Comparison of ENCODE assay signal across 8 mouse cellular contexts in the genomic region with DNA sequence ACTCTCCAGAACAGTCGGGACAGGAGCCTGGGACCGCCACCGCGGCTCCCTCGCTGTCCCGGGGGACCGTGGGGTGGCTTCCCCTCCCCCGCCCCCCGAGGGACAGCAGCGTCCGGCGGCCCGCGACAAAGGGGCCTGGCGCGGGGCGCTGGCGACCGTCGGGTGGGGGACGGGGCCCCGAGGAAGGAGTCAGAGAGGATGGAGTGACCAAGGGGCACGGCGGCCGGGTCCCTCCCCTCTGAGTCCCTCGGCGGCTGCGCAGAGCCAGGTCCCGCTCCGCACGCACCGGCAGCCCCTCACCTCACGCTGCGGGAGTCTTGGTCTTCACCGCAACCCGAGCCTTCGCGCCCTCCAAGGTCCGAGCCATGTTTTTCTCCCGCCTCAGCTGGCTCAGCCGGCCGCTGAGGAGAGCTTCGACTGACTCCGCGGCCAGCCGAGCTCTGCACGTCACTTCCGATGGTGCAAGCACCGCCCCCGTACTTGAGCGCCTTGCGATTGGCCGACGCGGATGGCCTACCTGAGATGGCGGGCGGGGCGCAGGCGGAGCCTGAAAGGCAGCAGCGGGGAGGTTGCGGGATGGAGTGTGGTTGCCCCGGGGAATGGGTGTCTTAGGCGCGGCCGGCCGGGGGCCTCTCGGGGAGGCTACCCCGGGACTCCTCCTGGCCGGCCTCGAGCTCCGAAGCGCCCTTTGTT. TPM values are rescaled to one million over a fixed set of nuclear protein-coding genes. Genes with fewer than 3 reads are reported as not detected.
DNase-seq lines count a peak whose midpoint lies in the region; ATAC-seq and TF ChIP-seq lines count a peak whose summit lies in the region.

Gene Pik3c2a (minus strand): TSS at position 446 of the 693 bp plus-strand sequence.

- peaks cover 8% of the 10 kb centered on the region for H3K36me3 ChIP-seq in hindbrain, embryonic 10.5 days
- H3K36me3 ChIP-seq in lung, postnatal 0 days (ENCODE audit: insufficient read depth, low read length), result no peaks in the 10 kb centered on the region

- peaks cover 29% of the 10 kb centered on the region for H3K4me1 ChIP-seq in hindbrain, embryonic 10.5 days (replicated peaks)
- peaks cover 4% of the 10 kb centered on the region; the same call in 1 of the 2 replicates for H3K4me1 ChIP-seq in lung, postnatal 0 days (ENCODE audit: insufficient read depth, low read depth, low read length)

- peak within 1 kb of the TSS; percentile 97 for H3K27ac ChIP-seq in hindbrain, embryonic 10.5 days
- H3K27ac ChIP-seq in lung, postnatal 0 days (ENCODE audit: low read length), result peak within 1 kb of the TSS; percentile 96

- TF ChIP-seq CTCF in lung, postnatal 0 days (IDR thresholded peaks at IDR 0.05), result no peak

- under 1% methylated on average over 72 of the region's 72 CpGs for WGBS in hindbrain, embryonic 10.5 days
- WGBS in lung, postnatal 0 days, result 3% methylated on average over 48 of the region's 72 CpGs

- peak within 1 kb of the TSS; percentile 89 for H3K4me2 ChIP-seq in lung, postnatal 0 days (replicated peaks; ENCODE audit: low read depth, low read length)

- DNase-seq in MEL-GATA-1-ER (ENCODE audit: extremely low read depth, low read depth), result peak; percentile 47
- peak; percentile 94 for DNase-seq in cerebellum, adult 8-10 months
- DNase-seq in forelimb bud, embryonic 11.5 days (ENCODE audit: low read depth, low spot score), result peak; percentile 96
- DNase-seq in hindbrain, embryonic 10.5 days (ENCODE audit: low spot score), result peak; percentile 97
- DNase-seq in layer of hippocampus, adult 9-11 months, result peak; percentile 96
- DNase-seq in lung, postnatal 0 days (ENCODE audit: low spot score), result peak; percentile 98
- peak; percentile 89 for DNase-seq in ovary, postnatal 14 days (ENCODE audit: low spot score)
- DNase-seq in thymus, postnatal 14 days, result peak; percentile 96

- peak; percentile 97 for ATAC-seq in lung, postnatal 0 days

- H3K27me3 ChIP-seq in hindbrain, embryonic 10.5 days (ENCODE audit: insufficient read depth, poor library complexity, severe bottlenecking), result no peaks in the 10 kb centered on the region
- H3K27me3 ChIP-seq in lung, postnatal 0 days (replicated peaks; ENCODE audit: insufficient read depth, low read length), result no peaks in the 10 kb centered on the region

- H3K4me3 ChIP-seq in hindbrain, embryonic 10.5 days, result peak within 1 kb of the TSS; percentile 96
- H3K4me3 ChIP-seq in lung, postnatal 0 days (ENCODE audit: low read depth, low read length), result peak within 1 kb of the TSS; percentile 87

- H3K9me3 ChIP-seq in hindbrain, embryonic 10.5 days, result no peaks in the 10 kb centered on the region
- H3K9me3 ChIP-seq in lung, postnatal 0 days (ENCODE audit: low read length), result no peaks in the 10 kb centered on the region

- TF ChIP-seq EP300 in lung, postnatal 0 days (IDR thresholded peaks at IDR 0.05), result no peak

- peak within 1 kb of the TSS; percentile 87 for H3K9ac ChIP-seq in lung, postnatal 0 days (replicated peaks; ENCODE audit: low read depth)

RNA-seq across cellular contexts. Expression of gene Pik3c2a, which starts in this region (rescaled TPM):
- 22.5 and 28.4 TPM in 2 replicates for polyA plus RNA-seq in hindbrain, embryonic 10.5 days (2016; fragmentation: Nextera tagmentation; extraction: Ambion mirVana)
- polyA plus RNA-seq in lung, postnatal 0 days (2015; fragmentation: Nextera tagmentation; extraction: Ambion mirVana), result 12.7 and 17.1 TPM in 2 replicates

Comparison
In these comparisons a context has a peak if more than half of its experiments do, and no peak if none do; other contexts are left out.
1. Peak in every context shown above with its lines: DNase-seq, ATAC-seq, H3K4me3 ChIP-seq and H3K27ac ChIP-seq.
2. DNase-seq: peak in every context shown above with its lines; median percentile 98 in lung, postnatal 0 days; 97 in hindbrain, embryonic 10.5 days; 96 in forelimb bud, embryonic 11.5 days; 96 in layer of hippocampus, adult 9-11 months; 96 in thymus, postnatal 14 days; 94 in cerebellum, adult 8-10 months; 89 in ovary, postnatal 14 days; 47 in MEL-GATA-1-ER.